Mouse (Mus musculus): ENCODE measurements around the gene Col9a1. TPM values are rescaled to one million over a fixed set of nuclear protein-coding genes. Genes with fewer than 3 reads are reported as not detected.

The Col9a1 gene
- polyA plus RNA-seq, 1 experiment from 2014 or later: 0.57 TPM

DNA sequence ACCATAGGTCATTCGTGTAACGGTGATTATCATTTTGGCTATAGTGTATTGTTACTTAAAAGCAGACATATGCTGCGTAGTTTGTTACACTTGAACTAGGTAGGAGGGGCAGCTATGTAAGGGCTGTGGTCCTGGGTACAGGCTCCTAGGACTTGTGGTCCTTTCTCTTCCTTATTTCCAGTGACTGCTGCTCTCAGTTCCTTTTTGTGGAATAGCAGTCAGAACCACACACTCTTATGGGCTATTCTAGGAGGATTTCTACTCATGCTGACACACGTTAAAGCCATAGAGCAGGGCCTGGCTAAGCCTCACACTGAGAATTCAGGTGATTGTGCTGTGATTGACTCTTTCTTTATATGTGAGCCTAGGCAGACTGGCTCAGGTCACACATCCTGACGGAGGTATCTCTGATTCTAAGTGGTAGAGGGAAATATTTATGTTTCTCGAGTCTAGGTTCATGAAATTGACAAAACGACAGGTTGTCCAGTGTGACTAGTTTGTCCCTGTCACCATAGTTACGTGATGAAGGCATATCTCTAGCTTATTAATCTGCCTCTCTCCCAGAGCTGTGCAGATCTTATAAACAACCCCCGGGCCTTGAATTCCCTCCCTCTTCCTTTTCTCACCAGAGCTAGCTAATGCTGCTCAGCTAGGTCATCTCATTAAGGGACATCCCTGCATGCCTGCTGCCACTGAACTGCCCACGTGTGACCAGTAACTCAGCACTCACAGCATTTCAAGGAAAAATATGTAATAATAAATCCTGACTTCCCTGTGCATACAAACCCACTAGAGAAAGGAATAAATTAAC lies 71.1 kb downstream of the Col9a1 start:
- Histone ChIP-seq H3K4me3 (ENCODE audit: low read depth, low read length) (no peak overlapping the region), H3K9ac (ENCODE audit: low read length) (0 out of 2 replicates have a peak overlapping the region, but pooled peaks have one; percentile 4), H3K9me3 (replicated peaks; ENCODE audit: control insufficient read depth, low read length) (no peaks in the 10 kb centered on the region), H3K27ac (ENCODE audit: low read depth, low read length) (peak overlapping the region; percentile 31; the same call in 1 of the 2 replicates), H3K27me3 (replicated peaks; ENCODE audit: control insufficient read depth, insufficient read depth, low read length) (no peaks in the 10 kb centered on the region), H3K4me2 (ENCODE audit: low read length) (no peak overlapping the region), H3K4me1 (ENCODE audit: control insufficient read depth, insufficient read depth, low read length) (peaks cover 5% of the 10 kb centered on the region; the same call in 1 of the 2 replicates), H3K36me3 (ENCODE audit: control insufficient read depth, insufficient read depth, low read length) (no peaks in the 10 kb centered on the region)
- DNase-seq (ENCODE audit: low spot score) (no peak), ATAC-seq (peak; percentile 54)
- WGBS: 73% methylated on average over 10 of the region's 10 CpGs

DNA sequence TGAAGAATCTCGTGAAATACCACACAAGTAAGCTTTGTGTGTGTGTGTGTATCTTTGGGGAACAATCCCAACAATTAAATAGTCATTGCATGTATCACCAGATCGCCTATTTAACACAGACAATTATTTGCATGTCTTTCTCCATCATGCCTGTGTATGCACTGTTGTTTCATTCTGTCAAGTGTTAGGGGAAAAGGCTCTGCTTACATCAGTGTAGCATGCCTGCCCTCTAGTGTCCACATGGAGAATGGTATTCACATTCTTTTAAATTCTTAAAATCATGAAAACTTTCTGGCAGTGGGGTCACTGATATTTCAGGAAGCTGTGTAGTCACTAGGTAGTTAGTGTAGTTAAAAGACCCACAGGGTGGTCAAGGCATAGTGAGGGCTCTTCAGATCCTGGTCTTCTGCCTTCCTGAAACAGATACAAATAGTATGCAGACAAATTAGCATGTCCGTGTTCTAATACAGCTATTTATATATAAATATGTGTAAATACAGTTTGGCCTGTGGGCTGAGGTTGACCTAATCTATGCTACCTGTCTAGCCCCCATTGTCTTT lies 71.8 kb downstream of the Col9a1 start:
- WGBS: 48% methylated on average over 3 of the region's 3 CpGs
- Histone ChIP-seq H3K4me2 (ENCODE audit: low read length) (no peak overlapping the region), H3K4me1 (ENCODE audit: control insufficient read depth, insufficient read depth, low read length) (peaks cover 5% of the 10 kb centered on the region; the same call in 1 of the 2 replicates), H3K9me3 (replicated peaks; ENCODE audit: control insufficient read depth, low read length) (no peaks in the 10 kb centered on the region), H3K27ac (ENCODE audit: low read depth, low read length) (no peak overlapping the region), H3K9ac (ENCODE audit: low read length) (0 out of 2 replicates have a peak overlapping the region, but pooled peaks have one; percentile 4), H3K36me3 (ENCODE audit: control insufficient read depth, insufficient read depth, low read length) (no peaks in the 10 kb centered on the region), H3K4me3 (ENCODE audit: low read depth, low read length) (no peak overlapping the region), H3K27me3 (replicated peaks; ENCODE audit: control insufficient read depth, insufficient read depth, low read length) (no peaks in the 10 kb centered on the region)
- DNase-seq (ENCODE audit: low spot score): peak; percentile 89
- peak; percentile 85 for ATAC-seq

DNA sequence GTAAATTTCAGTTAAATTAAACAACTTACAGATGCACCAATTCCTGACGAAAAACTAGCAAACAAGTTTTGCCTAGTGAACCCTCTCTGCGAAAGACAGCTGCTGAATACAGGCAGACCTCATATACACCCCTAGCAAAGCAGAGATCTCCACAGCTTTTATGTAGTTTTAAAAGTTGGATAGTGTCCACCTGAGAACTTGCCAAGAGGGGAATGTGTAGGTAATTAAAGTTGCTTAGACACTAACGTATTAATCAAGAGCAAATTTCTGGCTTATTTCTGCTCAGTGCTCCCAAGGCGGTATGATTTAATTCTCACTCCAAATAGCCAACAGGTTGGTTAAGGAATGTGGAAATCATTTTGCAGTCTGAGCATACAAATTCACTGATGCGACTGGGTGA lies 80.6 kb downstream of the Col9a1 start:
- Histone ChIP-seq H3K9ac (ENCODE audit: low read length) (no peak overlapping the region), H3K27me3 (replicated peaks; ENCODE audit: control insufficient read depth, insufficient read depth, low read length) (no peaks in the 10 kb centered on the region), H3K4me1 (ENCODE audit: control insufficient read depth, insufficient read depth, low read length) (no peaks in the 10 kb centered on the region), H3K36me3 (ENCODE audit: control insufficient read depth, insufficient read depth, low read length) (no peaks in the 10 kb centered on the region), H3K27ac (ENCODE audit: low read depth, low read length) (no peak overlapping the region), H3K4me3 (ENCODE audit: low read depth, low read length) (no peak overlapping the region), H3K9me3 (replicated peaks; ENCODE audit: control insufficient read depth, low read length) (no peaks in the 10 kb centered on the region), H3K4me2 (ENCODE audit: low read length) (no peak overlapping the region)
- ATAC-seq: peak; percentile 48; the same call in 1 of the 2 replicates
- 43% methylated on average over 5 of the region's 5 CpGs for WGBS
- peak; percentile 60 for DNase-seq (ENCODE audit: low spot score)

DNA sequence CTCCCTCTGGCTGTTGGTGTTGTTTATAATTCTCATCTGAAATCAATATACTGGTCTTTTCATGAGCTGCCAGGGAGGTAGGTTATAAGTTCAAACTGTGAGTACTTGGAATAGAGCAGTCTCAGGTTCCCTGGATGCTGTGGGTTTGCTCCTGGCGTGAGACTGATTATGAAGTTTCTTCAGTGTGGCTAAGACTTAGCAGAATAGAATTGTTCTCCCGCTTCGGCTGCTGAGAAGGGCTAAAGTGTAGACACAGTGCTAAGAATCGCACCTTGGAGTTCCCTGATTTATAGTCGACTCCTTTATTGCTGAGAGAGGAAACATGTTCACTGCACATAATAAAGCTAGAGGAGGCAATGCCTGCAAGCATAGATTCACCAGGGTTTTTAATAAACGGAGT lies 82.0 kb downstream of the Col9a1 start:
- Histone ChIP-seq H3K27ac (ENCODE audit: low read depth, low read length) (no peak overlapping the region), H3K4me3 (ENCODE audit: low read depth, low read length) (no peak overlapping the region), H3K27me3 (replicated peaks; ENCODE audit: control insufficient read depth, insufficient read depth, low read length) (no peaks in the 10 kb centered on the region), H3K36me3 (ENCODE audit: control insufficient read depth, insufficient read depth, low read length) (no peaks in the 10 kb centered on the region), H3K4me2 (ENCODE audit: low read length) (no peak overlapping the region), H3K9ac (ENCODE audit: low read length) (no peak overlapping the region), H3K9me3 (replicated peaks; ENCODE audit: control insufficient read depth, low read length) (no peaks in the 10 kb centered on the region), H3K4me1 (ENCODE audit: control insufficient read depth, insufficient read depth, low read length) (no peaks in the 10 kb centered on the region)
- DNase-seq (ENCODE audit: low spot score) (no peak), ATAC-seq (no peak)
- WGBS: 75% methylated on average over 6 of the region's 6 CpGs

DNA sequence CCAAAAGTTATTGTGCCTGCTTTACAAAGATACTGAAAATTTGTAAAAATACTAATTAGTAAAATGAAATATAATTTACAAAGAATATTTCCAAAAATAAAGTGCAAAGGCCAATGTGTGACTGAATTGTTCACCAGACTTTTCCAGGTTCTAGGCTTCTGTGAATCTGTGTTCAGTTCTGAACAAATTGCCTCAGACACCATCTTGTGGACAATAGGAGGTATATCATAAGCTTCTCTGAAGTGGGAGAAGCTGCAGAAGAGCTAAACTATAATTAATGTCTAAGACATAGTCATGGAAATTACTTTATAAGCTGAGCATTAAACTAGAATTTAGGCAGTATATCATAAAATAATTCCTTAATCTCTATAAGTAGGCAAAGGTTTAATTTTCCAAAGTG lies 83.8 kb downstream of the Col9a1 start:
- no peaks in the 10 kb centered on the region for H3K27me3 ChIP-seq (replicated peaks; ENCODE audit: control insufficient read depth, insufficient read depth, low read length)
- no peaks in the 10 kb centered on the region for H3K9me3 ChIP-seq (replicated peaks; ENCODE audit: control insufficient read depth, low read length)
- H3K36me3 ChIP-seq (ENCODE audit: control insufficient read depth, insufficient read depth, low read length): no peaks in the 10 kb centered on the region
- H3K4me2 ChIP-seq (ENCODE audit: low read length): no peak overlapping the region
- H3K9ac ChIP-seq (ENCODE audit: low read length): no peak overlapping the region
- no peak for DNase-seq (ENCODE audit: low spot score)
- no peaks in the 10 kb centered on the region for H3K4me1 ChIP-seq (ENCODE audit: control insufficient read depth, insufficient read depth, low read length)
- H3K4me3 ChIP-seq (ENCODE audit: low read depth, low read length): no peak overlapping the region
- no peak for ATAC-seq
- H3K27ac ChIP-seq (ENCODE audit: low read depth, low read length): no peak overlapping the region

DNA sequence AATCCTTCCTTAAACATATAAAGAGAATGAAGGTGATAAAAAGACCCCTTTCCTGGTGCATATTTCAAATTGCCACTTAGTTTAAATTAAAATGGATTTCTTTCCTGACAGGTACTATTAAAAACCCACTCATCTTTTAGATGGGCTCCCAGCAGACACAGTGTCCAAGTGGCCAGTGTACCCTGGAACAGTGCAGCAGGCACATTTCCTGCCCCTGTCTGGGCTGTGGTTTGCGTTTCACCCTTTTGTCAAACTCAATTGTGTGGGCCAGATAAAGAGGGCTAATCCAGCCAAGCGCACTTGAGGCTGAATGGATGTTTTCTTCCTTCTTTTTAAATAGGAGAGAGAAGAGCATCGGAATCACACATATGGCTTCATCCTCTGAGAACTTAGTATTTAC lies 89.6 kb downstream of the Col9a1 start:
- DNase-seq (ENCODE audit: low spot score) (no peak), ATAC-seq (no peak)
- no peaks in the 10 kb centered on the region for H3K27me3 ChIP-seq (replicated peaks; ENCODE audit: control insufficient read depth, insufficient read depth, low read length)

DNA sequence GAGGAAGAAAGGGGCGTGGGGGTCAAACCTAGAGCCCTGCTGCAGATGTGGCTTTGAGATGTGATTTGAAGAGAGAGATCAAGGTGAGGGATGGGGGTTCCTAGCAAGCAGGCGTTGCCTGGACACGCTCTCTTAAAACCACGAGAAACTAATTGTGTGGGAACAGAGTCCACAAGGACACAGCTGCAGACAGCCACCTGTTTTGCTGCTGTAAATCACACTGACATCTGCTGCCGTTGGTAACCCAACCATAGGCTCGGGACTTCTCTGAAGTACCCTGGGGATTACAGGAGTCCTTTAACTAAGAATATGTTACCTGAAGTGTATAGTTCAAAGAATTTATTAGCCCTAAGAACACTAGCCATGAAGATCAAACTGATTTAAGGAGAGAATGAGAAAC lies 109.0 kb downstream of the Col9a1 start:
- Histone ChIP-seq H3K4me1 (ENCODE audit: control insufficient read depth, insufficient read depth, low read length) (no peaks in the 10 kb centered on the region), H3K9me3 (replicated peaks; ENCODE audit: control insufficient read depth, low read length) (no peaks in the 10 kb centered on the region), H3K4me2 (ENCODE audit: low read length) (no peak overlapping the region), H3K36me3 (ENCODE audit: control insufficient read depth, insufficient read depth, low read length) (no peaks in the 10 kb centered on the region), H3K4me3 (ENCODE audit: low read depth, low read length) (no peak overlapping the region), H3K27me3 (replicated peaks; ENCODE audit: control insufficient read depth, insufficient read depth, low read length) (no peaks in the 10 kb centered on the region), H3K9ac (ENCODE audit: low read length) (no peak overlapping the region), H3K27ac (ENCODE audit: low read depth, low read length) (no peak overlapping the region)
- DNase-seq (ENCODE audit: low spot score) (no peak), ATAC-seq (no peak)
- 69% methylated on average over 6 of the region's 6 CpGs for WGBS

More for the DNA sequence above, 89.6 kb downstream of the Col9a1 start:
- H3K9me3 ChIP-seq (replicated peaks; ENCODE audit: control insufficient read depth, low read length): no peaks in the 10 kb centered on the region
- no peak overlapping the region for H3K4me3 ChIP-seq (ENCODE audit: low read depth, low read length)
- WGBS: 8% methylated on average over 3 of the region's 3 CpGs
- no peaks in the 10 kb centered on the region for H3K36me3 ChIP-seq (ENCODE audit: control insufficient read depth, insufficient read depth, low read length)
- no peak overlapping the region for H3K27ac ChIP-seq (ENCODE audit: low read depth, low read length)
- no peak overlapping the region for H3K4me2 ChIP-seq (ENCODE audit: low read length)
- H3K9ac ChIP-seq (ENCODE audit: low read length): no peak overlapping the region
- 0 out of 2 replicates have a peak, but pooled peaks cover 4% of the 10 kb centered on the region for H3K4me1 ChIP-seq (ENCODE audit: control insufficient read depth, insufficient read depth, low read length)

DNA sequence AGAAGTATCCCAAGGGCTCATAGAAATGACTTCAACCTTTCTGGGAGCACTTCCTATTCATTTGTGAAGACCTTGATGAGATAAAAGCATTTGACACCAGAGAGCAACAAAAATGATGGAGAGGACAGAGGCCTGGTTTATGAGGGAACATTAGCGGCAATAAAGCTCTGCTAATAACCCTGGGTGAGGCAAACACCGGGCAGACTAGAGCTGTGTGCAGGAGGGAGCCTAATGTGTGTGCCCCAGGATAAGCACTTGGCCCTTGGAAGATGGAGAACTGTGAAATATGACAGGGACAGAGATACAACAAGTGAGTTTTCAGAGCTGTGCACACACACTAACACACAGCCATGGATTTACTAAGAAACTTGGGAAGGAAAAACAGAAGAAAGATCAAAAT lies 115.1 kb downstream of the Col9a1 start:
- 69% methylated on average over 2 of the region's 2 CpGs for WGBS
- Histone ChIP-seq H3K9ac (ENCODE audit: low read length) (no peak overlapping the region), H3K4me1 (ENCODE audit: control insufficient read depth, insufficient read depth, low read length) (no peaks in the 10 kb centered on the region), H3K4me2 (ENCODE audit: low read length) (no peak overlapping the region), H3K4me3 (ENCODE audit: low read depth, low read length) (no peak overlapping the region), H3K36me3 (ENCODE audit: control insufficient read depth, insufficient read depth, low read length) (no peaks in the 10 kb centered on the region), H3K27ac (ENCODE audit: low read depth, low read length) (no peak overlapping the region), H3K27me3 (replicated peaks; ENCODE audit: control insufficient read depth, insufficient read depth, low read length) (no peaks in the 10 kb centered on the region), H3K9me3 (replicated peaks; ENCODE audit: control insufficient read depth, low read length) (no peaks in the 10 kb centered on the region)
- ATAC-seq (no peak), DNase-seq (ENCODE audit: low spot score) (no peak)

Data from forebrain, embryonic 14.5 days (tissue).